Mouse (Mus musculus): ENCODE results near the gene Rbm25. TPM values are rescaled to one million over a fixed set of nuclear protein-coding genes. Genes with fewer than 3 reads are reported as not detected.
"Not testable (repeated sequence)": the region's sequence is repeated elsewhere in the genome, so short reads cannot be mapped to it uniquely, and the experiment has no call there.

Rbm25 gene
- polyA plus RNA-seq (2016; fragmentation: Nextera tagmentation; extraction: Ambion mirVana) = 193 and 223 TPM in 2 replicates

DNA sequence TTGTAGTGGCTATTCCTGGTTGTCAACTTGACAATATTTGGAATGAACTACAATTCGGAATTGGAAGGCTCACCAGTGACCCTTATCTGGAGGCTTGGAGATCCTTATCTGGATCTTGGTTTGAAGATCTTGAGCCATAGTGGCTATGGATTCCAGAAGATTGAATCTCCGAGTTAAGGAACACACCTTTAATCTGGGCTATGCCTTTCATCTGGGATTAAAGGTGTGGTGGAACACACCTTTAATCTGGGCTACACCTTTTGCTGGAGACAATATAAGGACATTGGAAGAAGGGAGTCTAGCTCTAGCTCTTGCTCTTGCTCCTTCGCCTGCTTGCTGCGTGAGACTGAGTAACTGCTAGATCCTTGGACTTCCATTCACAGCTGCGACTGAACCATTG lies at the start of gene Rbm25:
TSS of gene Rbm25 (plus strand) at position 301 of the 400 bp plus-strand sequence.
- H3K4me3 ChIP-seq = peak within 1 kb of the TSS; percentile 98
- H3K4me1 ChIP-seq; DNase-seq (ENCODE audit: low spot score); H3K9me3 ChIP-seq; H3K27me3 ChIP-seq (ENCODE audit: insufficient read depth, poor library complexity, severe bottlenecking): not testable (repeated sequence)
- H3K27ac ChIP-seq = peak within 1 kb of the TSS; percentile 96
- no CpG with 5 or more reads among the region's 5 CpGs for WGBS
- H3K36me3 ChIP-seq = peaks cover 10% of the 10 kb centered on the region

- peaks cover 28% of the 10 kb centered on the region for H3K36me3 ChIP-seq
- no peaks in the 10 kb centered on the region for H3K27me3 ChIP-seq (ENCODE audit: insufficient read depth, poor library complexity, severe bottlenecking)
- peaks cover 23% of the 10 kb centered on the region for H3K4me1 ChIP-seq
- no peak for DNase-seq (ENCODE audit: low spot score)
- H3K9me3 ChIP-seq = no peaks in the 10 kb centered on the region
- no peak overlapping the region for H3K27ac ChIP-seq
- 77% methylated on average over 4 of the region's 4 CpGs for WGBS
- no peak overlapping the region for H3K4me3 ChIP-seq
These were observed 48.9 kb upstream of the Rbm25 start for GRCm38 (mm10) chr12:83582106-83582505.

- Histone ChIP-seq H3K4me3 (no peak overlapping the region), H3K27ac (no peak overlapping the region), H3K4me1 (peaks cover 23% of the 10 kb centered on the region), H3K27me3 (ENCODE audit: insufficient read depth, poor library complexity, severe bottlenecking) (no peaks in the 10 kb centered on the region), H3K9me3 (no peaks in the 10 kb centered on the region), H3K36me3 (peaks cover 33% of the 10 kb centered on the region)
- DNase-seq (ENCODE audit: low spot score) = no peak
- 83% methylated on average over 4 of the region's 4 CpGs for WGBS
These were observed 48.3 kb upstream of the Rbm25 start for GRCm38 (mm10) chr12:83582747-83583146.

DNA sequence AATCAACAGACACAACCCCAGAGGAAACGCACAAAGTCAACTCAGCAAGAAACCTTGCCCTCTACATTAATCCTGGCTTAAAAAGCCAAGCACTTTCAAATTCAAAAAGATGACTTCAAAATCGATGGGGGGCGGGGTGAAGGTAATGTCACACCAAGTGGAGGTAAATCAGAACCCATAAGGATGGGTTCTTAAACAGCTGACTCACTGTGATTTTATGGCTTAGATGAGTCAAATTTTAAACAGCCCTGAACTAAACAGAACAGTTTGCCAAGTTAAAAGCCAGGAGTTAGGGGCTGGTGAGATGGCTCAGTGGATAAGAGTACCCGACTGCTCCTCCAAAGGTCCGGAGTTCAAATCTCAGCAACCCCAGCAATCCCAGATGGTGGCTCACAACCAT lies 44.4 kb upstream of the Rbm25 start:
- Histone ChIP-seq H3K4me3 (no peak overlapping the region), H3K27ac (no peak overlapping the region), H3K4me1 (no peaks in the 10 kb centered on the region), H3K27me3 (ENCODE audit: insufficient read depth, poor library complexity, severe bottlenecking) (no peaks in the 10 kb centered on the region), H3K9me3 (no peaks in the 10 kb centered on the region), H3K36me3 (peaks cover 69% of the 10 kb centered on the region)
- no peak for DNase-seq (ENCODE audit: low spot score)
- 93% methylated on average over 5 of the region's 5 CpGs for WGBS

- DNase-seq (ENCODE audit: low spot score) = no peak
- WGBS = 86% methylated on average over 8 of the region's 8 CpGs
- Histone ChIP-seq H3K27me3 (ENCODE audit: insufficient read depth, poor library complexity, severe bottlenecking) (no peaks in the 10 kb centered on the region), H3K4me1 (peaks cover 20% of the 10 kb centered on the region), H3K36me3 (peaks cover 77% of the 10 kb centered on the region), H3K4me3 (no peak overlapping the region), H3K9me3 (no peaks in the 10 kb centered on the region), H3K27ac (no peak overlapping the region)
These were observed 39.1 kb upstream of the Rbm25 start for GRCm38 (mm10) chr12:83591754-83592501.

- H3K4me1 ChIP-seq = peaks cover 20% of the 10 kb centered on the region
- H3K4me3 ChIP-seq = no peak overlapping the region
- peaks cover 52% of the 10 kb centered on the region for H3K36me3 ChIP-seq
- WGBS = 78% methylated on average over 9 of the region's 9 CpGs
- no peak overlapping the region for H3K27ac ChIP-seq
- H3K27me3 ChIP-seq (ENCODE audit: insufficient read depth, poor library complexity, severe bottlenecking) = peaks cover 1% of the 10 kb centered on the region; the same call in 1 of the 2 replicates
- DNase-seq (ENCODE audit: low spot score) = no peak
- H3K9me3 ChIP-seq = no peaks in the 10 kb centered on the region
These were observed 36.5 kb upstream of the Rbm25 start for GRCm38 (mm10) chr12:83594454-83595040.

DNA sequence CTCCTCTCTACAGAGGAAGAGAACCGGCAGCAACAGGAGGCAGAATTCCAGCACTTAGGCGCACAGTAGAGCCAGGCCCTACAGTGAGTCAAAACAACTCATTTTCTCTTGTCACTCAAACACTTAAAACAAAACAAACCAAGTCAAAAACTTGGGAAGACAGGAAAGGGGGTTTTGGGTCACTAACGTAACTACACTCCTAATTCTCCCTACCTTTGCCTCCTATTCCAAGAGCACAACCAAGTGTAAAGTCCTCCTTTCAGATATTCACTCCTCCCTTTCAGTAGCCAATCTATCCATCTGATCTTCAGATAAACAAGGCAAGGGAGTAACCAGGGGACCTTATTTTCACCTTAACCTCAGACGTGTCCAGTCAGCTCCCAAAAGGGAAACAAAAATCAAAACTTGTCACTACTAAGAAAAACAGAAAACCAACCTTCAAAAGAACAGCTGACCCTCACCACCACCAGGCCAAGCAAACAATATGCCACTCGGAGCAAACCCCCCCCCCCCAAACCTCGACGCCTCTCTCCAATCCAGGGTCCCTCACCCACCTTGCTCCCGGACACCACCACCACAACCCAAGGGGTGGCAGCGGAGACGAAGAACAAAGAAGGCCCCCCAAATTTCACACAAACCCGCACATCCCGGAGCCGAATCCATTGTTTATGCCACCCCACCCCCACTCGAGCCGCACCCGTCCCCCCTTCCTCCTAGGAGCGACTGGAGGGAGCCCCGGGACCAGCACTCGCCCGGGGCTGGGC lies 34.7 kb upstream of the Rbm25 start:
- Histone ChIP-seq H3K9me3 (no peaks in the 10 kb centered on the region), H3K27me3 (ENCODE audit: insufficient read depth, poor library complexity, severe bottlenecking) (peaks cover 5% of the 10 kb centered on the region; the same call in 1 of the 2 replicates), H3K27ac (peak overlapping the region; percentile 96), H3K4me1 (peaks cover 20% of the 10 kb centered on the region), H3K4me3 (peak overlapping the region; percentile 96), H3K36me3 (peaks cover 36% of the 10 kb centered on the region)
- DNase-seq (ENCODE audit: low spot score) = no peak
- 4% methylated on average over 20 of the region's 20 CpGs for WGBS

DNA sequence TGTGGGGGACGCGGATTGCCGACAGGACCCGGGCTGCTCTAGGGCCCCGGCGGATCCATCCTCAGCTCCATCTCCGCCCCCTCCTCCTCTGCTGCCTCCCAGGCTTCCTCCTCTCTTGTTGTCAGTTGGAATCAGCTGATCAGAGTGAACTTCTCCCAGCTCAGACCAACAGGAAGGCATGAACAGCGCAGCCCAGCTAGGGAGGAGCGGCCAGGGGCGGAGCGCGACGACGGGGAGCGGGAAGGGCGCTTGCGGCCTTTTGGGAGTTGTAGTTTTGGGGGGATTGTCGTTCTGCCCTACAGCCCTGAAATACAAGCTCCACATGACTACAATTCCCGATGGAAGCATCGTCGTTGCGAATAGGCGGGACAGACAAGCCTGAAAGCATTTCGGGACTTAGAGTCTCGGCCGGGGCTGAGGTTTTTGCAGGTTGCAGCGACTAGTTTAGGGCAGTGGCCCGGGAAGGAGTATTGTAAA lies 34.0 kb upstream of the Rbm25 start, which contains the start of gene Zfyve1:
TSS of gene Zfyve1 (minus strand) at position 198 of the 477 bp plus-strand sequence.
- H3K4me1 ChIP-seq = peaks cover 20% of the 10 kb centered on the region
- WGBS = under 1% methylated on average over 28 of the region's 28 CpGs
- H3K27me3 ChIP-seq (ENCODE audit: insufficient read depth, poor library complexity, severe bottlenecking) = peaks cover 5% of the 10 kb centered on the region; the same call in 1 of the 2 replicates
- peak within 1 kb of the TSS; percentile 96 for H3K27ac ChIP-seq
- H3K9me3 ChIP-seq = no peaks in the 10 kb centered on the region
- peaks cover 29% of the 10 kb centered on the region for H3K36me3 ChIP-seq
- H3K4me3 ChIP-seq = peak within 1 kb of the TSS; percentile 96
- DNase-seq (ENCODE audit: low spot score) = peak; percentile 98

- Histone ChIP-seq H3K4me1 (peaks cover 20% of the 10 kb centered on the region), H3K27ac (no peak overlapping the region), H3K9me3 (no peaks in the 10 kb centered on the region), H3K27me3 (ENCODE audit: insufficient read depth, poor library complexity, severe bottlenecking) (peaks cover 5% of the 10 kb centered on the region; the same call in 1 of the 2 replicates), H3K4me3 (no peak overlapping the region), H3K36me3 (peaks cover 22% of the 10 kb centered on the region)
- no peak for DNase-seq (ENCODE audit: low spot score)
- WGBS = 84% methylated on average over 2 of the region's 2 CpGs
These were observed 33.2 kb upstream of the Rbm25 start for GRCm38 (mm10) chr12:83597881-83598280.

DNA sequence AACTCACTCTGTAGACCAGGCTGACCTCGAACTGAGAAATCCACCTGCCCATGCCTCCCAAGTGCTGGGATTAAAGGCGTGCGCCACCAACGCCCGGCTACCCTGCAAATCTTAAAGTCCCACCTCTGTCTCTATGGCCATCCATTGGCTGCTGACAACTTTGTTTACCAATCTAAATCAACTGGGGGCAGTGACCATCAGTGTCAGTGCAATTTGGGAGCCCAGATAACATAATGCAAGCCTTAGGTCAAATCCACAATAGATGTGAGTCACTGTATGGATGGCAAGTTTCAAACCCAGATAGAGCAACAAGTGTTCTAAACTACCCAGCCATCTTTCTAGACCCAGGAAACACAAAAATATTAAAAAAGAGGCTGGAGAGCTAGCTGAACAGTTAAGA lies 28.8 kb upstream of the Rbm25 start:
- DNase-seq (ENCODE audit: low spot score) = no peak
- Histone ChIP-seq H3K9me3 (no peaks in the 10 kb centered on the region), H3K4me3 (no peak overlapping the region), H3K27ac (no peak overlapping the region), H3K4me1 (no peaks in the 10 kb centered on the region), H3K36me3 (no peaks in the 10 kb centered on the region), H3K27me3 (ENCODE audit: insufficient read depth, poor library complexity, severe bottlenecking) (peaks cover 5% of the 10 kb centered on the region; the same call in 1 of the 2 replicates)
- WGBS = 74% methylated on average over 5 of the region's 5 CpGs

DNA sequence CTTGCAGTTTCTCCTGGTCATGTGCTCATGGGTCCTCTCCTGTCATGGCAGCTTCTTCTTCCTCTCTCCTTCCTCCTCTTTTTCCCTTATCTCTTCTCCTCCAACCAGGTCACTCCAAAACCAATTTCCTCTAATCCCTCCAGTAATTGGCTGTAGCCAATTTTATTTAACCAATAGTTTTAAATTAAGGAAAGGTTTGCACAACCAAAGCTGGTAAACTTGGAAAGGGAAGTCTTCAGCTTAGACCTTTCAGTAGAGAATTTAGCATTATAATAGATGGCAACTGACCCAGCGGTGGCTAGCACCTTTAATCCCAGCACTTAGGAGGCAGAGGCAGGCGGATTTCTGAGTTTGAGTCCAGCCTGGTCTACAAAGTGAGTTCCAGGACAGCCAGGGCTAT lies 24.6 kb upstream of the Rbm25 start:
- not testable (repeated sequence) for H3K9me3 ChIP-seq; H3K4me1 ChIP-seq; H3K4me3 ChIP-seq; H3K27ac ChIP-seq; DNase-seq (ENCODE audit: low spot score); H3K36me3 ChIP-seq; H3K27me3 ChIP-seq (ENCODE audit: insufficient read depth, poor library complexity, severe bottlenecking)
- WGBS = 86% methylated on average over 2 of the region's 2 CpGs

- 94% methylated on average over 5 of the region's 5 CpGs for WGBS
- DNase-seq (ENCODE audit: low spot score) = no peak
- 0 out of 2 replicates have a peak, but pooled peaks cover 2% of the 10 kb centered on the region for H3K4me1 ChIP-seq
These were observed 13.8 kb upstream of the Rbm25 start for GRCm38 (mm10) chr12:83617261-83617660.

More at GRCm38 (mm10) chr12:83617261-83617660, 13.8 kb upstream of the Rbm25 start:
- Histone ChIP-seq H3K27me3 (ENCODE audit: insufficient read depth, poor library complexity, severe bottlenecking) (no peaks in the 10 kb centered on the region), H3K36me3 (no peaks in the 10 kb centered on the region), H3K27ac (no peak overlapping the region), H3K4me3 (no peak overlapping the region), H3K9me3 (no peaks in the 10 kb centered on the region)
